Mouse (Mus musculus) kidney, adult 2 months (tissue): ENCODE data around the gene Cdr2l. TPM values are rescaled to one million over a fixed set of nuclear protein-coding genes. Genes with fewer than 3 reads are reported as not detected.
A peak's percentile ranks its signal among the peaks of the same experiment; 100 is the strongest.
"Not testable (repeated sequence)": the region's sequence is repeated elsewhere in the genome, so short reads cannot be mapped to it uniquely, and the experiment has no call there.

Source experiments
- DNase-seq: peaks from one replicate; pipeline ENCODE4 v3.0.0; 2021
- H3K27ac ChIP-seq: fragments of 200-500 bp; 2 replicates; pipeline ENCODE4 v1.5.1; 2012; ENCODE audit warnings: low read depth, low read length, control low read depth, inconsistent platforms; ENCODE audit not compliant: insufficient read depth
- H3K27me3 ChIP-seq: fragments of 200-500 bp; replicated peaks from 2 replicates; pipeline ENCODE4 v1.6.1; 2012; ENCODE audit warnings: mild to moderate bottlenecking, moderate library complexity, low read length, inconsistent platforms; ENCODE audit not compliant: control insufficient read depth, insufficient read depth
- H3K36me3 ChIP-seq: fragments of 200-500 bp; 2 replicates; pipeline ENCODE4 v1.6.1; 2012; ENCODE audit warnings: mild to moderate bottlenecking, moderate library complexity, low read length, inconsistent platforms; ENCODE audit not compliant: control insufficient read depth, insufficient read depth
- H3K4me1 ChIP-seq: fragments of 200-500 bp; 2 replicates; pipeline ENCODE4 v1.6.1; 2011; ENCODE audit warnings: low read length; ENCODE audit not compliant: control insufficient read depth, insufficient read depth
- H3K4me3 ChIP-seq: fragments of 200-500 bp; 2 replicates; pipeline ENCODE4 v1.5.1; 2011; ENCODE audit warnings: mild to moderate bottlenecking, low read depth, low read length, control low read depth; ENCODE audit not compliant: insufficient read depth
- CTCF ChIP-seq: fragments of 200-500 bp; conservative IDR thresholded peaks from 2 replicates; pipeline ENCODE4 v1.5.1; 2011; ENCODE audit warnings: low read depth, mild to moderate bottlenecking, control low read depth, low read length, moderate library complexity, mixed read lengths; ENCODE audit not compliant: insufficient read depth, insufficient read length
- POLR2A ChIP-seq: fragments of 200-500 bp; IDR thresholded peaks from one replicate; pipeline ENCODE4 v1.6.1; 2011; ENCODE audit warnings: low read depth, low read length, control low read depth
- WGBS: fragments of 180-500 bp; shearing (Covaris S2); methylation state at CpG from one replicate; pipeline ENCODE4 v1.1.7; 2018; 5-methylcytosine and 5-hydroxymethylcytosine counted together
- polyA plus RNA-seq: library from polyadenylated mRNA; depleted of rRNA; stranded (reverse); fragments of >200 nt; gene quantifications from 2 replicates; pipeline ENCODE4 v1.2.3, GENCODE M21; 2012

The Cdr2l gene
- polyA plus RNA-seq, 1 experiment = 5.6 TPM

GRCm38 (mm10) chr11:115377254-115377653 is 4.5 kb upstream of the Cdr2l start:
- DNase-seq = no peak
- Histone ChIP-seq H3K27ac (no peak overlapping the region), H3K4me3 (no peak overlapping the region), H3K27me3 (no peaks in the 10 kb centered on the region), H3K36me3 (no peaks in the 10 kb centered on the region), H3K4me1 (peaks cover 5% of the 10 kb centered on the region)
- TF ChIP-seq CTCF = no peak
- no peak for TF ChIP-seq POLR2A
- 87% methylated on average over 4 of the region's 4 CpGs for WGBS

GRCm38 (mm10) chr11:115377854-115378253 is 3.9 kb upstream of the Cdr2l start:
- H3K27ac ChIP-seq = no peak overlapping the region
- WGBS = 92% methylated on average over 7 of the region's 7 CpGs
- TF ChIP-seq POLR2A (no peak), CTCF (no peak)
- H3K36me3 ChIP-seq = no peaks in the 10 kb centered on the region
- no peak overlapping the region for H3K4me3 ChIP-seq
- no peak for DNase-seq
- peaks cover 5% of the 10 kb centered on the region for H3K4me1 ChIP-seq
- H3K27me3 ChIP-seq = no peaks in the 10 kb centered on the region

GRCm38 (mm10) chr11:115381276-115381675 is 440 bp upstream of the Cdr2l start:
- no peaks in the 10 kb centered on the region for H3K36me3 ChIP-seq
- TF ChIP-seq CTCF (no peak), POLR2A (no peak)
- DNase-seq = no peak
- 35% methylated on average over 9 of the region's 9 CpGs for WGBS
- H3K27ac ChIP-seq = peak overlapping the region; percentile 25
- no peaks in the 10 kb centered on the region for H3K4me1 ChIP-seq
- no peaks in the 10 kb centered on the region for H3K27me3 ChIP-seq
- H3K4me3 ChIP-seq = no peak overlapping the region; the same call in 1 of the 2 replicates

- 47% methylated on average over 5 of the region's 5 CpGs for WGBS
- no peak for DNase-seq
- H3K4me3 ChIP-seq = no peak overlapping the region
Measured at GRCm38 (mm10) chr11:115382891-115383290, 1.2 kb downstream of the Cdr2l start.

DNA sequence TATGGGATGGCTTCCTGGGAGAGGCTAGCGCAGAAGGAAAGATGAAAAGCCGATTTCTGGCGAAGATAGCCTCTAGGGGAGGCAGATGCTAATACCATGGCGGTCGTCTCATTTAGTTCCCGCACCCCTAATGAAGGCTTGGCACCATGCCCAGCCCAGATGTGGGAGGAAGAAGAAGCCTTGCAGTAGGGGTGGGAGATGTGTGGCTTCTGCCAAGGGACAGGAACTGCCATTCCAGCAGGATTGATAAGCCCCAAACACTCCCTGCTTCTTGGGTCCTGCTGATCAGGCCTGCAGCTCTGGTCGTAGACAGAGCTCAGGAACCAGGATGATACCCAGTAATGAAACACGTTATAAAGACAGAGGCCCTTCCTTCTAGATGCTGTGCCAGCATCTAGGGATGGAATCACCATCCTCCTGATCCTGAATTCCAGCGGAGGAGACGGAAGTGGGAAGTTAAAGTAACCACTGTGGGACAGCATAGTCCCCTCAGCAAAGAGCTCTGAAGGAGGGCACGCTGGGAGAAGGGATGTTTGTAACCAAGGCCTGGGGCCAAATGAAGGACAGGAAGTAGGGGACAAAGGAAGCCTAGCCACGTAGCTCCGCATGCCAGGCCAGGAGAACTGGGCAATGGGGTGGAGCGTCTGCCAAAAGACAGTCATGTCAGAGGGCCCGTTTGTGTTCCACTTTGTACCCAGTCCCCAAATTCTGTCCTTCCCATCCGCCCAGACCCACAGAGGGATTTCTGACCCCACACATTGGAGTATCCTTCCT is 2.2 kb downstream of the Cdr2l start:
- no peaks in the 10 kb centered on the region for H3K4me1 ChIP-seq
- H3K4me3 ChIP-seq = no peak overlapping the region
- H3K27me3 ChIP-seq = no peaks in the 10 kb centered on the region
- 57% methylated on average over 16 of the region's 16 CpGs for WGBS
- no peak for TF ChIP-seq CTCF
- no peak for TF ChIP-seq POLR2A
- peak overlapping the region; percentile 43; the same call in 1 of the 2 replicates for H3K27ac ChIP-seq
- H3K36me3 ChIP-seq = no peaks in the 10 kb centered on the region
- no peak for DNase-seq

More at GRCm38 (mm10) chr11:115382891-115383290, 1.2 kb downstream of the Cdr2l start:
- no peak for TF ChIP-seq CTCF
- TF ChIP-seq POLR2A = no peak
- no peaks in the 10 kb centered on the region for H3K36me3 ChIP-seq
- no peaks in the 10 kb centered on the region for H3K4me1 ChIP-seq
- no peak overlapping the region for H3K27ac ChIP-seq
- no peaks in the 10 kb centered on the region for H3K27me3 ChIP-seq

- no peaks in the 10 kb centered on the region for H3K27me3 ChIP-seq
- H3K27ac ChIP-seq = no peak overlapping the region
- H3K4me3 ChIP-seq = no peak overlapping the region
- WGBS = 75% methylated on average over 5 of the region's 5 CpGs
- no peaks in the 10 kb centered on the region for H3K4me1 ChIP-seq
- TF ChIP-seq POLR2A (no peak), CTCF (no peak)
- H3K36me3 ChIP-seq = no peaks in the 10 kb centered on the region
- DNase-seq = peak; percentile 43
Measured at GRCm38 (mm10) chr11:115384587-115384986, 2.9 kb downstream of the Cdr2l start.

GRCm38 (mm10) chr11:115386859-115387258 is 5.1 kb downstream of the Cdr2l start:
- DNase-seq, H3K27ac ChIP-seq, H3K36me3 ChIP-seq, H3K4me1 ChIP-seq, H3K27me3 ChIP-seq, H3K4me3 ChIP-seq: not testable (repeated sequence)
- WGBS = 88% methylated on average over 3 of the region's 3 CpGs
